Mouse (Mus musculus): ENCODE measurements around the gene Phf21a. TPM values are rescaled to one million over a fixed set of nuclear protein-coding genes. Genes with fewer than 3 reads are reported as not detected.

Gene Phf21a
- polyA plus RNA-seq, 1 experiment from 2014 or later, result 37.6 TPM

- no peak for ATAC-seq (ENCODE audit: insufficient number of reproducible peaks, low FRiP score, low TSS enrichment, low read depth)
- 40% methylated on average over 2 of the region's 2 CpGs for WGBS
- no peak overlapping the region for H3K4me3 ChIP-seq (replicated peaks)
- H3K4me1 ChIP-seq, result 0 out of 2 replicates have a peak, but pooled peaks cover 4% of the 10 kb centered on the region
- no peaks in the 10 kb centered on the region for H3K27me3 ChIP-seq
- H3K36me3 ChIP-seq, result peaks cover 15% of the 10 kb centered on the region; the same call in 1 of the 2 replicates
- H3K27ac ChIP-seq (replicated peaks), result no peak overlapping the region
- no peaks in the 10 kb centered on the region for H3K9me3 ChIP-seq (replicated peaks)
- H3K9ac ChIP-seq, result no peak overlapping the region
- no peak overlapping the region for H3K4me2 ChIP-seq (replicated peaks)
Observed at GRCm38 (mm10) chr2:92272510-92272909, 179.6 kb downstream of the Phf21a start.

- ATAC-seq (ENCODE audit: insufficient number of reproducible peaks, low FRiP score, low TSS enrichment, low read depth), result no peak
- Histone ChIP-seq H3K9ac (no peak overlapping the region), H3K4me3 (replicated peaks) (no peak overlapping the region)
Observed at GRCm38 (mm10) chr2:92273101-92273801, 180.3 kb downstream of the Phf21a start.

GRCm38 (mm10) chr2:92273802-92274183 is 180.9 kb downstream of the Phf21a start:
- peaks cover 9% of the 10 kb centered on the region; the same call in 1 of the 2 replicates for H3K36me3 ChIP-seq
- no peak overlapping the region for H3K27ac ChIP-seq (replicated peaks)
- H3K4me1 ChIP-seq, result 0 out of 2 replicates have a peak, but pooled peaks cover 4% of the 10 kb centered on the region
- no peak overlapping the region for H3K4me2 ChIP-seq (replicated peaks)
- no peaks in the 10 kb centered on the region for H3K27me3 ChIP-seq
- no peak overlapping the region for H3K4me3 ChIP-seq (replicated peaks)
- H3K9ac ChIP-seq, result no peak overlapping the region
- 85% methylated on average over 4 of the region's 4 CpGs for WGBS
- ATAC-seq (ENCODE audit: insufficient number of reproducible peaks, low FRiP score, low TSS enrichment, low read depth), result no peak
- no peaks in the 10 kb centered on the region for H3K9me3 ChIP-seq (replicated peaks)

More at GRCm38 (mm10) chr2:92273101-92273801, 180.3 kb downstream of the Phf21a start:
- Histone ChIP-seq H3K36me3 (peaks cover 11% of the 10 kb centered on the region; the same call in 1 of the 2 replicates), H3K27ac (replicated peaks) (no peak overlapping the region), H3K4me1 (0 out of 2 replicates have a peak, but pooled peaks cover 4% of the 10 kb centered on the region), H3K27me3 (no peaks in the 10 kb centered on the region), H3K4me2 (replicated peaks) (no peak overlapping the region), H3K9me3 (replicated peaks) (no peaks in the 10 kb centered on the region)
- 73% methylated on average over 6 of the region's 6 CpGs for WGBS

- no peak overlapping the region for H3K9ac ChIP-seq
Observed at GRCm38 (mm10) chr2:92277787-92278186, 184.9 kb downstream of the Phf21a start.

GRCm38 (mm10) chr2:92278663-92279062 is 185.7 kb downstream of the Phf21a start:
- WGBS, result 74% methylated on average over 7 of the region's 7 CpGs
- no peak for ATAC-seq (ENCODE audit: insufficient number of reproducible peaks, low FRiP score, low TSS enrichment, low read depth)
- Histone ChIP-seq H3K9ac (no peak overlapping the region), H3K27me3 (no peaks in the 10 kb centered on the region), H3K4me2 (replicated peaks) (no peak overlapping the region), H3K4me3 (replicated peaks) (no peak overlapping the region), H3K36me3 (no peaks in the 10 kb centered on the region), H3K4me1 (no peaks in the 10 kb centered on the region), H3K9me3 (replicated peaks) (no peaks in the 10 kb centered on the region), H3K27ac (replicated peaks) (no peak overlapping the region)

More at GRCm38 (mm10) chr2:92277787-92278186, 184.9 kb downstream of the Phf21a start:
- no peak for ATAC-seq (ENCODE audit: insufficient number of reproducible peaks, low FRiP score, low TSS enrichment, low read depth)
- Histone ChIP-seq H3K27me3 (no peaks in the 10 kb centered on the region), H3K36me3 (no peaks in the 10 kb centered on the region), H3K4me2 (replicated peaks) (no peak overlapping the region), H3K9me3 (replicated peaks) (no peaks in the 10 kb centered on the region), H3K27ac (replicated peaks) (no peak overlapping the region), H3K4me3 (replicated peaks) (no peak overlapping the region), H3K4me1 (0 out of 2 replicates have a peak, but pooled peaks cover 4% of the 10 kb centered on the region)
- WGBS, result 80% methylated on average over 3 of the region's 3 CpGs

GRCm38 (mm10) chr2:92279398-92279797 is 186.5 kb downstream of the Phf21a start:
- Histone ChIP-seq H3K9ac (no peak overlapping the region), H3K36me3 (no peaks in the 10 kb centered on the region), H3K27ac (replicated peaks) (no peak overlapping the region), H3K4me3 (replicated peaks) (no peak overlapping the region), H3K27me3 (no peaks in the 10 kb centered on the region), H3K4me1 (no peaks in the 10 kb centered on the region), H3K4me2 (replicated peaks) (no peak overlapping the region), H3K9me3 (replicated peaks) (no peaks in the 10 kb centered on the region)
- WGBS, result 68% methylated on average over 6 of the region's 6 CpGs
- ATAC-seq (ENCODE audit: insufficient number of reproducible peaks, low FRiP score, low TSS enrichment, low read depth), result no peak

- Histone ChIP-seq H3K27me3 (no peaks in the 10 kb centered on the region), H3K36me3 (no peaks in the 10 kb centered on the region), H3K27ac (replicated peaks) (no peak overlapping the region), H3K4me1 (peaks cover 2% of the 10 kb centered on the region; the same call in 1 of the 2 replicates), H3K4me3 (replicated peaks) (no peak overlapping the region), H3K9me3 (replicated peaks) (no peaks in the 10 kb centered on the region), H3K4me2 (replicated peaks) (no peak overlapping the region), H3K9ac (no peak overlapping the region)
- 50% methylated on average over 5 of the region's 5 CpGs for WGBS
- ATAC-seq (ENCODE audit: insufficient number of reproducible peaks, low FRiP score, low TSS enrichment, low read depth), result no peak
Observed at GRCm38 (mm10) chr2:92285597-92285996, 192.7 kb downstream of the Phf21a start.

- H3K36me3 ChIP-seq, result no peaks in the 10 kb centered on the region
- no peaks in the 10 kb centered on the region for H3K9me3 ChIP-seq (replicated peaks)
- H3K27ac ChIP-seq (replicated peaks), result no peak overlapping the region
- H3K4me2 ChIP-seq (replicated peaks), result no peak overlapping the region
- no peak for ATAC-seq (ENCODE audit: insufficient number of reproducible peaks, low FRiP score, low TSS enrichment, low read depth)
- no peaks in the 10 kb centered on the region for H3K27me3 ChIP-seq
- no peak overlapping the region for H3K4me3 ChIP-seq (replicated peaks)
- no peak overlapping the region for H3K9ac ChIP-seq
- H3K4me1 ChIP-seq, result peaks cover 2% of the 10 kb centered on the region; the same call in 1 of the 2 replicates
- 77% methylated on average over 3 of the region's 3 CpGs for WGBS
Observed at GRCm38 (mm10) chr2:92289335-92289734, 196.4 kb downstream of the Phf21a start.

- H3K27ac ChIP-seq (replicated peaks), result no peak overlapping the region
- 89% methylated on average over 3 of the region's 3 CpGs for WGBS
- no peaks in the 10 kb centered on the region for H3K4me1 ChIP-seq
- no peaks in the 10 kb centered on the region for H3K9me3 ChIP-seq (replicated peaks)
- H3K4me3 ChIP-seq (replicated peaks), result no peak overlapping the region
- ATAC-seq (ENCODE audit: insufficient number of reproducible peaks, low FRiP score, low TSS enrichment, low read depth), result no peak
- H3K36me3 ChIP-seq, result no peaks in the 10 kb centered on the region
- H3K4me2 ChIP-seq (replicated peaks), result no peak overlapping the region
- no peak overlapping the region for H3K9ac ChIP-seq
- no peaks in the 10 kb centered on the region for H3K27me3 ChIP-seq
Observed at GRCm38 (mm10) chr2:92291526-92291925, 198.6 kb downstream of the Phf21a start.

GRCm38 (mm10) chr2:92296402-92296801 is 203.5 kb downstream of the Phf21a start:
- Histone ChIP-seq H3K27ac (replicated peaks) (no peak overlapping the region), H3K9me3 (replicated peaks) (no peaks in the 10 kb centered on the region), H3K27me3 (no peaks in the 10 kb centered on the region), H3K36me3 (no peaks in the 10 kb centered on the region), H3K9ac (no peak overlapping the region), H3K4me2 (replicated peaks) (no peak overlapping the region), H3K4me1 (0 out of 2 replicates have a peak, but pooled peaks cover 3% of the 10 kb centered on the region), H3K4me3 (replicated peaks) (no peak overlapping the region)
- WGBS, result 9% methylated on average over 6 of the region's 6 CpGs
- no peak for ATAC-seq (ENCODE audit: insufficient number of reproducible peaks, low FRiP score, low TSS enrichment, low read depth)

GRCm38 (mm10) chr2:92299896-92300295 is 207.0 kb downstream of the Phf21a start:
- Histone ChIP-seq H3K4me3 (replicated peaks) (no peak overlapping the region), H3K9me3 (replicated peaks) (no peaks in the 10 kb centered on the region), H3K27me3 (no peaks in the 10 kb centered on the region), H3K4me1 (0 out of 2 replicates have a peak, but pooled peaks cover 3% of the 10 kb centered on the region), H3K27ac (replicated peaks) (0 out of 2 replicates have a peak overlapping the region, but pooled peaks have one; percentile 28), H3K9ac (no peak overlapping the region), H3K4me2 (replicated peaks) (no peak overlapping the region), H3K36me3 (no peaks in the 10 kb centered on the region)
- 44% methylated on average over 10 of the region's 10 CpGs for WGBS
- no peak for ATAC-seq (ENCODE audit: insufficient number of reproducible peaks, low FRiP score, low TSS enrichment, low read depth)

All from embryonic facial prominence, embryonic 15.5 days (tissue).